In the genomic region with DNA sequence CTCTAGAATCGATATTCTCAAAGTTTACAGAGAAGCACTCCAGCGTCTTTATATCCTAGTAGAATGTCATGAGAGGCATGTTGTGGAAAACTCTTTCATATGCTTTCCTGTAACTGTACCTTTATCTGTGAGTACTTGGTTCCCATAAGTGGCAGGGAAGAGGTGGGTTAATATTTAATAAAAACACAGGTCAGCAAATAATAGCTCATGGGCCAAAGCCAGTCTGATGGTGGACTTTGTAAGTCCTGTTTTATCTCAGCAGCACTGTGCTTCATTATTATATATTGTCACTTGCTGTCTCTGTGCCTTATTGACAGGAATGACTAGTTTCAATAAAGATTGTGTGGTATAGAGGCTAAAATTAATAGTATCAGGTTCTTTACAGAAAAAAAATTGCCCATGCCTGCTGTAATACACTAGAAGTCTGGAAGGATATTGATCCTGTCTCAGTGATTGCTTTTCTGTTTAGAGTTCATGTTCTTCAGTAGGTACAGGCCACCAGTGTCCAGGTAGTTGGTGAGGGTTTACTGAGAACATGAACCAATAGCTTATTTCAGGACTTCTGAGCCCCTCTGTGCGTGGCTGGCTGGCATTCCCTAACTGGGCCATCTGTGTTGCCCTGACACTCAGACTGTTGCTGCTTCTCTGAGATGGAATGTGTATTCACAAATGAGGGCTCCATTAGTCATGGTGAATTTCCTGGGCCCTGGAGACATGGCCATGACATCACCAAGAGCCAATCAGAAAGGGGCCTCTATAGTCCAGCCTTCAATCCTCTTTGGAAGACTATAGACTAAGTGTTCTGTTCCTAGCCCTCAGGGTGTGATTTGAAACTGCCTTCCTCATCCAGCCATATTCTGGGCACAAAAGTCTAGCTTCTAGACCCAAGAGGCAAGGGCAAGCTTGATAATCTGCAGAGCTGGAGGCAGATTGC, we compare ENCODE assay signal across 8 mouse cellular contexts.
DNase-seq lines count a peak whose midpoint lies in the region; ATAC-seq lines count a peak whose summit lies in the region.

No protein-coding gene starts in this region.

- peak; percentile 56 to 67 for DNase-seq in cerebellum, postnatal 10 days
- no peak for DNase-seq in cerebellum, adult 18-20 months
- peak; percentile 51 for DNase-seq in adipocyte (ENCODE audit: low spot score)
- peak; percentile 23 for DNase-seq in yolk sac, embryonic 10.5 days (ENCODE audit: low spot score)
- no peak for DNase-seq in testis, postnatal 14 days (ENCODE audit: low spot score)
- DNase-seq in ovary, postnatal 36 days (ENCODE audit: low spot score): no peak

- no peaks in the 10 kb centered on the region for H3K36me3 ChIP-seq in hindbrain, embryonic 12.5 days
- no peaks in the 10 kb centered on the region for H3K36me3 ChIP-seq in limb, embryonic 15.5 days

- no peaks in the 10 kb centered on the region for H3K9me3 ChIP-seq in hindbrain, embryonic 12.5 days (replicated peaks)
- no peaks in the 10 kb centered on the region for H3K9me3 ChIP-seq in limb, embryonic 15.5 days

- H3K4me2 ChIP-seq in hindbrain, embryonic 12.5 days (replicated peaks): no peak overlapping the region
- no peak overlapping the region for H3K4me2 ChIP-seq in limb, embryonic 15.5 days

- WGBS in hindbrain, embryonic 12.5 days: 71% methylated on average over 3 of the region's 3 CpGs
- WGBS in limb, embryonic 15.5 days: 86% methylated on average over 3 of the region's 3 CpGs

- H3K27me3 ChIP-seq in hindbrain, embryonic 12.5 days: no peaks in the 10 kb centered on the region
- H3K27me3 ChIP-seq in limb, embryonic 15.5 days: no peaks in the 10 kb centered on the region

- H3K9ac ChIP-seq in hindbrain, embryonic 12.5 days: no peak overlapping the region
- H3K9ac ChIP-seq in limb, embryonic 15.5 days: no peak overlapping the region

- H3K27ac ChIP-seq in hindbrain, embryonic 12.5 days: peak overlapping the region; percentile 55
- H3K27ac ChIP-seq in limb, embryonic 15.5 days: peak overlapping the region; percentile 75

- peaks cover 15% of the 10 kb centered on the region for H3K4me1 ChIP-seq in hindbrain, embryonic 12.5 days
- H3K4me1 ChIP-seq in limb, embryonic 15.5 days: peaks cover 24% of the 10 kb centered on the region

- H3K4me3 ChIP-seq in hindbrain, embryonic 12.5 days: no peak overlapping the region
- no peak overlapping the region for H3K4me3 ChIP-seq in limb, embryonic 15.5 days

- ATAC-seq in hindbrain, embryonic 12.5 days (ENCODE audit: low FRiP score): peak; percentile 96
- peak; percentile 28; the same call in 1 of the 2 replicates for ATAC-seq in limb, embryonic 15.5 days (ENCODE audit: insufficient number of reproducible peaks, low FRiP score, low TSS enrichment, low read depth)

Comparison
In these comparisons a context has a peak if more than half of its experiments do, and no peak if none do; other contexts are left out.
1. DNase-seq: peak in cerebellum, postnatal 10 days (2 of 2), adipocyte (single experiment) and yolk sac, embryonic 10.5 days (single experiment); none in cerebellum, adult 18-20 months (0 of 2), testis, postnatal 14 days (single experiment) and ovary, postnatal 36 days (single experiment).